Mouse (Mus musculus): ENCODE measurements at regions not wholly inside any gene's neighbourhood (a gene's known extent, or its start where the extent isn't known, plus 50 kb on each side); places are given as distances from the start of the nearest gene placed in this dataset.
A peak's percentile ranks its signal among the peaks of the same experiment; 100 is the strongest.

- peak; percentile 74 to 77 for DNase-seq (ENCODE audit: low spot score in 2 of 2)
- intact Hi-C loops (cut with DNase I) = loop anchor here (1.0 to 5.0 kb wide), 2 partner anchors 352 to 577 kb away; no protein-coding TSS in a partner anchor
Observed at GRCm38 (mm10) chr15:7459992-7460820, 62.0 kb upstream of the Egflam start.

GRCm38 (mm10) chr15:7462549-7462948 is 64.4 kb upstream of the Egflam start:
- intact Hi-C loops (cut with DNase I) = loop anchor here (5.0 kb wide), 1 partner anchor 575 kb away; no protein-coding TSS in a partner anchor
- no peak for DNase-seq (ENCODE audit: low spot score in 2 of 2)

GRCm38 (mm10) chr15:7463444-7464350 is 65.5 kb upstream of the Egflam start:
- intact Hi-C loops (cut with DNase I) = loop anchor here (5.0 kb wide), 1 partner anchor 574 kb away; no protein-coding TSS in a partner anchor
- no peak for DNase-seq (ENCODE audit: low spot score in 2 of 2)

GRCm38 (mm10) chr15:7480211-7480610 is 82.0 kb upstream of the Egflam start:
- DNase-seq (ENCODE audit: low spot score in 2 of 2) = no peak
- intact Hi-C loops (cut with DNase I) = no loop called here

GRCm38 (mm10) chr15:7480792-7481210 is 82.6 kb upstream of the Egflam start:
- DNase-seq (ENCODE audit: low spot score in 2 of 2) = no peak
- intact Hi-C loops (cut with DNase I) = no loop called here

- no peak for DNase-seq (ENCODE audit: low spot score in 2 of 2)
- intact Hi-C loops (cut with DNase I) = no loop called here
Observed at GRCm38 (mm10) chr15:7483686-7484085, 85.5 kb upstream of the Egflam start.

GRCm38 (mm10) chr15:7491091-7491490 is 92.9 kb upstream of the Egflam start:
- intact Hi-C loops (cut with DNase I) = no loop called here
- no peak for DNase-seq (ENCODE audit: low spot score in 2 of 2)

- no peak for DNase-seq (ENCODE audit: low spot score in 2 of 2)
- intact Hi-C loops (cut with DNase I) = no loop called here
Observed at GRCm38 (mm10) chr15:7493126-7493669, 95.0 kb upstream of the Egflam start.

- intact Hi-C loops (cut with DNase I) = no loop called here
- no peak for DNase-seq (ENCODE audit: low spot score in 2 of 2)
Observed at GRCm38 (mm10) chr15:7497852-7498251, 99.7 kb upstream of the Egflam start.

- DNase-seq (ENCODE audit: low spot score in 2 of 2) = no peak
- intact Hi-C loops (cut with DNase I) = no loop called here
Observed at GRCm38 (mm10) chr15:7508535-7508934, 110.3 kb upstream of the Egflam start.

GRCm38 (mm10) chr15:7514743-7515273 is 116.6 kb upstream of the Egflam start:
- DNase-seq (ENCODE audit: low spot score in 2 of 2) = no peak
- intact Hi-C loops (cut with DNase I) = no loop called here

- intact Hi-C loops (cut with DNase I) = no loop called here
- no peak for DNase-seq (ENCODE audit: low spot score in 2 of 2)
Observed at GRCm38 (mm10) chr15:7521611-7522010, 123.4 kb upstream of the Egflam start.

- no peak for DNase-seq (ENCODE audit: low spot score in 2 of 2)
- intact Hi-C loops (cut with DNase I) = no loop called here
Observed at GRCm38 (mm10) chr15:7522902-7523786, 124.9 kb upstream of the Egflam start.

GRCm38 (mm10) chr15:7530959-7531588 is 132.9 kb upstream of the Egflam start:
- no peak for DNase-seq (ENCODE audit: low spot score in 2 of 2)
- intact Hi-C loops (cut with DNase I) = no loop called here

GRCm38 (mm10) chr15:7537858-7538257 is 139.7 kb upstream of the Egflam start:
- no peak for DNase-seq (ENCODE audit: low spot score in 2 of 2)
- intact Hi-C loops (cut with DNase I) = no loop called here

GRCm38 (mm10) chr15:7553190-7553895 is 155.1 kb upstream of the Egflam start:
- intact Hi-C loops (cut with DNase I) = no loop called here
- no peak for DNase-seq (ENCODE audit: low spot score in 2 of 2)

GRCm38 (mm10) chr15:7554433-7554832 is 156.2 kb upstream of the Egflam start:
- intact Hi-C loops (cut with DNase I) = no loop called here
- no peak for DNase-seq (ENCODE audit: low spot score in 2 of 2)

- intact Hi-C loops (cut with DNase I) = no loop called here
- no peak for DNase-seq (ENCODE audit: low spot score in 2 of 2)
Observed at GRCm38 (mm10) chr15:7563279-7563678, 165.1 kb upstream of the Egflam start.

Measured in left cerebral cortex, postnatal 25 days (tissue).